Mouse (Mus musculus): Measurements from ENCODE around the gene Gcgr. TPM values are rescaled to one million over a fixed set of nuclear protein-coding genes. Genes with fewer than 3 reads are reported as not detected.

Gcgr gene
- total RNA-seq (2021) (under 1 TPM; 0.68 to 0.73 TPM), polyA plus RNA-seq (2012; rRNA removed) (2.1 and 2.3 TPM in 2 replicates)
- long read RNA-seq = 0 reads

DNA sequence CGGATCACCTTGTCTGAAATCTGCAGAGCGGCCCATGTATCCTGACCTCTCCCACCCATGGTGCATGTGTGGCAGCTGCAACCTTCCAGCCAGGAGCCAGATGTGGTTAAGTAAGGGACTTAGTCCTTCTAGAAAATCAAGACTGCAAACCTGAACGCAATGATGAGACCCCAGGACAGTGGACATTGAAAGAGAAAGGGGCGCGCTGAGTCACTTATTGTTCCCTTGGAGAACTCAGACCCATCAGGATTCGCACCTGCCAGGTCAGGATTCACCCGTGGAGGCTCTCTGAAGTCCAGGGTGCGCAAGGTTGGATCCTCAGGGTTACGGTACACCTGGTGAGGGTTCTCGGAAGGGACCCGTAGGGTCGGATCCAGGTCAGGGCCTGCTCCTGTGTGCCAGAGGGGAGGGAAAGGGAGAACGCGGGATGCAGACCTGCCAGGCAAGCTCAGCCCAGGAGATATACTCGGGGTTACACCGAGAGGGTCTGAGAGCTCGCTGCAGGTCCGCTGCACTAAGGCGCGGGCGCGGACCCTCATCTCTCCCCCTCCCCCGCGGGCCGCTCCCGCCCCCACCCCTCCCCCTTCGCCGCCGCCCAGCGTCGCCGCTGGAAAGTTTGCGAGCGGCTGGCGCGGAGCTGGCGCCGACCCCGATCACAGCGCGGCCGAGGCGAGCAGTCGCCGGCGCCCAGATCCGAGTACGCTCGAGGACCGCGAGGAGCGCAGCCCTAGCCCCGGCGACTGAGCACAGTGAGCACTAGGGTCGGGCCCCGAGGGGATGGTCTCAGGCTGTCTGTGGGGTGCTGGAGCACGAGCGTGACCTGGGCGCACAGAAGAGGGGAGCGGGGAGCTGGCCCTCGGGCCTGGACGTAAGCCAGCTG is at the start of gene Gcgr:
Gcgr (plus strand) TSS at position 615 of the 880 bp plus-strand sequence.
- 13% methylated on average over 62 of the region's 62 CpGs for WGBS
- no peak for DNase-seq
- peaks cover 6% of the 10 kb centered on the region for H3K27me3 ChIP-seq (ENCODE audit: control insufficient read depth, insufficient read depth, low read length)

DNA sequence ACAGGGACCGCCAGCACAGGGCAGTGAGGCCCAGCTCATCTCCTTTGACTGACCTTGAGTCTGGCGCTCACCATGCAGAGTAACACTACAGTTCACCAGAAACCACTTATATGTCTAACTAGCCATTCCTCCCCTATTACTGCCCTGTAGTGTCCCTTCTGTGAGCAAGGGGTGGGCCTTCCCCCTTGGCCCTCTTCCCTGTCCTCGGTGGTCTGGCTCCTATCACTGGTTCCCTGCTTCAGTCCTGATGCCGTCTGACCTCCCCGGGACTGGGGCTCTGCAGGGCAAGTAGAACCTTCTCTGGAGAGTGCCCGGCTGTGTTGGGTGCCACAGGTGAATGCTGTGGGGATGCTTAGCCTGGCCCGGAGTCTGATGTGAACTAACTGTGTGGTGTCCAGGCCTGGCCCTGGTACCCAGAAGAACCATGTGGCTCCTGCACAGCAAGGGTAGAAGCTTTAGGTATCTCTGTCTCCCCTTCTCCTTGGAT is 47.0 kb upstream of the Gcgr start:
- no peak overlapping the region for H3K9ac ChIP-seq (ENCODE audit: low read depth, low read length)
- WGBS = 82% methylated on average over 7 of the region's 7 CpGs

More for the DNA sequence above, at the start of gene Gcgr:
- intact Hi-C loops (cut with DNase I) = no loop called here
- H3K4me1 ChIP-seq (ENCODE audit: control insufficient read depth, insufficient read depth, low read length) = peaks cover 4% of the 10 kb centered on the region; the same call in 1 of the 2 replicates
- peak within 1 kb of the TSS; percentile 65 for H3K9ac ChIP-seq (ENCODE audit: low read depth, low read length)
- TF ChIP-seq POLR2A (IDR thresholded peaks at IDR 0.05; ENCODE audit: insufficient read depth, low read depth, low read length) (no peak), EP300 (IDR thresholded peaks at IDR 0.05; ENCODE audit: insufficient read depth, low read depth, low read length) (no peak), CTCF (IDR thresholded peaks at IDR 0.05) (no peak)
- no peaks in the 10 kb centered on the region for H3K79me2 ChIP-seq (replicated peaks; ENCODE audit: control insufficient read depth, insufficient read depth, low read length)
- H3K36me3 ChIP-seq (ENCODE audit: control insufficient read depth, insufficient read depth, low read length) = no peaks in the 10 kb centered on the region
- H3K27ac ChIP-seq = no peak within 1 kb of the TSS
- H3K4me3 ChIP-seq = peak within 1 kb of the TSS; percentile 47

DNA sequence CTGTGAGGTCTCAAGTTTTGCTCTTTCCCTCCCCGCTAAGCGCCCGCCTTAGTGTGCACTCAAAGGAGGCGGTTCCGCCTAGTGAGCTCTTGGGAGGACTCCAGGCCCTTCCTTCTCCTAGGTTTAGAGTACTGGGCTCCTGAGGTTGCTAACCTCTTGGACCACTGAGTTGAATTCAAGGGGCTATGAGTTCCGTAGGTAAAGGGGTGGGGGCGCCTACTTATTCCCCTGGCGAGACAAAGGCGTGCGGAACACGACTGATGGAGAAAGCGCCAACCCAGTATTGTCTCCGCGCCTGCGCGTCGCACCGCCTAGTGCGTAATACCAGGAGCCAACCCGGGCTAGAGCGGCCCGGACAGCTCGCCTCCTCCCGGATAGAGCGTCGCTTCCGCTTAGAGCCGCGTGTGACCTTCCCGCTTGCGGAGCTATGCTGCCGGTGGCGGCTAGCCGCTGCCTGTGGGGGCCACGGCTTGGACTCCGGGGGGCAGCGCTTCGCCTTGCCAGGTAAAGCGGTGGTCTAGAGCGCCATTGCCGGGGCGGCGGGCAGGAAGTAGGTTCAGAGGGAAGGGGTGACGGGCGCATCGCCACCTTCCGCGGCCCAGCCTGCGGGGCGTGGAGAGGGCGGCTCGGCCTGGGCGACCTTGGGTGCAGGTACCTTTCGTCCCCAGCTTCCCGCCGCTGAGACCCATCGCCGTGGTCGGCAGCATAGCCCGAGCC is 46.1 kb upstream of the Gcgr start, which contains the start of gene Mrpl12:
Mrpl12 (plus strand) TSS at position 349 of the 717 bp plus-strand sequence.
- Histone ChIP-seq H3K9ac (ENCODE audit: low read depth, low read length) (peak within 1 kb of the TSS; percentile 95), H3K79me2 (replicated peaks; ENCODE audit: control insufficient read depth, insufficient read depth, low read length) (peaks cover 3% of the 10 kb centered on the region), H3K27me3 (ENCODE audit: control insufficient read depth, insufficient read depth, low read length) (no peaks in the 10 kb centered on the region), H3K4me1 (ENCODE audit: control insufficient read depth, insufficient read depth, low read length) (peaks cover 4% of the 10 kb centered on the region), H3K4me3 (peak within 1 kb of the TSS; percentile 100), H3K27ac (peak within 1 kb of the TSS; percentile 89), H3K36me3 (ENCODE audit: control insufficient read depth, insufficient read depth, low read length) (no peaks in the 10 kb centered on the region)
- TF ChIP-seq POLR2A (IDR thresholded peaks at IDR 0.05; ENCODE audit: insufficient read depth, low read depth, low read length) (peak; percentile 90), EP300 (IDR thresholded peaks at IDR 0.05; ENCODE audit: insufficient read depth, low read depth, low read length) (peak; percentile 85; the same call in 1 of the 2 replicates), CTCF (IDR thresholded peaks at IDR 0.05) (no peak)
- peak; percentile 90 to 92 for DNase-seq
- intact Hi-C loops (cut with DNase I) = no loop called here
- WGBS = under 1% methylated on average over 60 of the region's 60 CpGs

More for the DNA sequence above, 47.0 kb upstream of the Gcgr start:
- intact Hi-C loops (cut with DNase I) = loop anchor here (2.0 kb wide), 1 partner anchor 15 kb away; no protein-coding TSS in a partner anchor
- Histone ChIP-seq H3K27ac (no peak overlapping the region), H3K4me1 (ENCODE audit: control insufficient read depth, insufficient read depth, low read length) (peaks cover 3% of the 10 kb centered on the region; the same call in 1 of the 2 replicates), H3K36me3 (ENCODE audit: control insufficient read depth, insufficient read depth, low read length) (no peaks in the 10 kb centered on the region), H3K27me3 (ENCODE audit: control insufficient read depth, insufficient read depth, low read length) (no peaks in the 10 kb centered on the region), H3K79me2 (replicated peaks; ENCODE audit: control insufficient read depth, insufficient read depth, low read length) (peaks cover 3% of the 10 kb centered on the region), H3K4me3 (peak overlapping the region; percentile 100; the same call in 1 of the 2 replicates)
- no peak for TF ChIP-seq EP300 (IDR thresholded peaks at IDR 0.05; ENCODE audit: insufficient read depth, low read depth, low read length)
- no peak for TF ChIP-seq CTCF (IDR thresholded peaks at IDR 0.05)
- no peak for TF ChIP-seq POLR2A (IDR thresholded peaks at IDR 0.05; ENCODE audit: insufficient read depth, low read depth, low read length)
- no peak for DNase-seq

DNA sequence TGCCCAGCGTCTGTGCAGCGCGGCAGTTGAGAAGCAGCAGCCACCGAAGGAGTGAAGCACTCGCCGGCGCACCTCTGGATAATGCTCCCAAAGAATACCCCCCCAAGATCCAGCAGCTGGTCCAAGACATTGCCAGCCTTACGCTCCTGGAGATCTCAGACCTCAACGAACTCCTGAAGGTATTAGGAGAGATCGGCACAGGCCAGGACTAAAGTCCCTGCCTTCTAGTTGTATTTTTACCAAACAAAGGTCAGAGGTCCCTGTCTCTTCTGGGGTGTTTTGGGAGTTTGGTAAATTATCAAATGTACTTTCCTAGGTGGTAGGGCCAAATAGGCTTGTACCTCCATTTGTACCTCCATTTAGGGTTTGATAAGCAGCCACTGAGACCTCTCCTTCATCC is 45.2 kb upstream of the Gcgr start:
- Histone ChIP-seq H3K36me3 (ENCODE audit: control insufficient read depth, insufficient read depth, low read length) (no peaks in the 10 kb centered on the region), H3K27ac (peak overlapping the region; percentile 89), H3K9ac (ENCODE audit: low read depth, low read length) (peak overlapping the region; percentile 95), H3K4me3 (peak overlapping the region; percentile 100), H3K27me3 (ENCODE audit: control insufficient read depth, insufficient read depth, low read length) (no peaks in the 10 kb centered on the region), H3K4me1 (ENCODE audit: control insufficient read depth, insufficient read depth, low read length) (peaks cover 6% of the 10 kb centered on the region), H3K79me2 (replicated peaks; ENCODE audit: control insufficient read depth, insufficient read depth, low read length) (peaks cover 3% of the 10 kb centered on the region)
- intact Hi-C loops (cut with DNase I) = no loop called here
- no peak for DNase-seq
- WGBS = 3% methylated on average over 10 of the region's 10 CpGs
- TF ChIP-seq EP300 (IDR thresholded peaks at IDR 0.05; ENCODE audit: insufficient read depth, low read depth, low read length) = no peak
- TF ChIP-seq POLR2A (IDR thresholded peaks at IDR 0.05; ENCODE audit: insufficient read depth, low read depth, low read length) = no peak
- no peak for TF ChIP-seq CTCF (IDR thresholded peaks at IDR 0.05)

DNA sequence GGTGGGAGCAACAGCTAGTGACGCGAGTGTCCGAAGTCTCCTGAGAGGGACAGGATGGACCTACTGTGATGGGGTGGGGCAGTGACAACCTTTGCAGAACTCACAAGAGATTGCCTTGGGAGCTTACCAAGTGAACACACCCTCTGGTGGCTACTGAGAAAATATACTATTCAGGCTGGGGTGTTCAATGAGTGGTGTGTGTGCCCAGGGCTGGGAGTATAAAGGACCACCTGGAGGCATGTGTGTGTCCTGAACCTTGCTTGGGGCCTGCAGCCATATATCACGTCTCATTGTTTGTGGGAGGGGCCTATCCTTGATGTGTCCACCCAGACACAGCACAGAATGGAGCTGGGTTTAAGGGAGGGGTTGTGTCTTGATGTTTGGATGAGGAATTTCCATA is 42.0 kb upstream of the Gcgr start:
- Histone ChIP-seq H3K27ac (no peak overlapping the region), H3K79me2 (replicated peaks; ENCODE audit: control insufficient read depth, insufficient read depth, low read length) (peaks cover 3% of the 10 kb centered on the region), H3K27me3 (ENCODE audit: control insufficient read depth, insufficient read depth, low read length) (no peaks in the 10 kb centered on the region), H3K4me1 (ENCODE audit: control insufficient read depth, insufficient read depth, low read length) (peaks cover 17% of the 10 kb centered on the region), H3K4me3 (no peak overlapping the region), H3K9ac (ENCODE audit: low read depth, low read length) (no peak overlapping the region), H3K36me3 (ENCODE audit: control insufficient read depth, insufficient read depth, low read length) (no peaks in the 10 kb centered on the region)
- TF ChIP-seq EP300 (IDR thresholded peaks at IDR 0.05; ENCODE audit: insufficient read depth, low read depth, low read length) (no peak), POLR2A (IDR thresholded peaks at IDR 0.05; ENCODE audit: insufficient read depth, low read depth, low read length) (0 out of 2 replicates have a peak, but pooled peaks have one; percentile 9)
- 66% methylated on average over 4 of the region's 4 CpGs for WGBS
- intact Hi-C loops (cut with DNase I) = loop anchor here (2.0 kb wide), 2 partner anchors 26 to 224 kb away; partner anchors contain the start of genes Cenpx and Lrrc45
- DNase-seq = no peak

Data from heart, adult 2 months (tissue).